Mouse (Mus musculus) activated CD4-positive, CD25-positive, alpha-beta regulatory T cell, adult 4 months (primary cell): ENCODE results near the gene Slc30a1. TPM values are rescaled to one million over a fixed set of nuclear protein-coding genes. Genes with fewer than 3 reads are reported as not detected.

Source experiments
- ATAC-seq: one replicate; pipeline ENCODE4 v1.8.0; 2017
- polyA plus RNA-seq, 2 experiments: library from polyadenylated mRNA; unstranded; fragments of 100-300 nt; shearing (Covaris generic); gene quantifications; one replicate each; pipeline ENCODE4 v1.2.1; 2017

Gene Slc30a1
- polyA plus RNA-seq, 2 experiments from 2014 or later = 1.2 to 1.4 TPM

GRCm38 (mm10) chr1:191945341-191945740 is 38.8 kb downstream of the Slc30a1 start:
- ATAC-seq = no peak

DNA sequence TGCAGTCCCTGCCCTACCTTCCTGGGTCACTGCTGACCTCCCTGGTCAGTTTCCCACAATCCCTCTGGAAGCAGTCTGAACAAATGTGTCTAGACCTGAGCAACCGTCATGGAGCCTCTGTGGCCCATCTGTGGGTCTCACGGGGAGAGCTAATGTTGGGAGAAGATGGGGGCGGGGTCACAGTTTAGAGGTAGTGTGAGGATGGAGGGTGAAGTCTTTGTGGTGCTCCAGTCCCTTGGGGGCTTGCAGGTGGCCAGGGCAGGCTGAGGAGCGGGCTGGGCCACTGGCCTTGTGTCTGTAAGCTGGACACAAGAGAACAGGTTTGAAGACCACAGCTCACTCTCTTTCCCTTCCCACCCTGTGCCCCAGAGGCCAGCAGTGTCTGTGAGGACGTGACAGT is 39.2 kb downstream of the Slc30a1 start:
- ATAC-seq = no peak

DNA sequence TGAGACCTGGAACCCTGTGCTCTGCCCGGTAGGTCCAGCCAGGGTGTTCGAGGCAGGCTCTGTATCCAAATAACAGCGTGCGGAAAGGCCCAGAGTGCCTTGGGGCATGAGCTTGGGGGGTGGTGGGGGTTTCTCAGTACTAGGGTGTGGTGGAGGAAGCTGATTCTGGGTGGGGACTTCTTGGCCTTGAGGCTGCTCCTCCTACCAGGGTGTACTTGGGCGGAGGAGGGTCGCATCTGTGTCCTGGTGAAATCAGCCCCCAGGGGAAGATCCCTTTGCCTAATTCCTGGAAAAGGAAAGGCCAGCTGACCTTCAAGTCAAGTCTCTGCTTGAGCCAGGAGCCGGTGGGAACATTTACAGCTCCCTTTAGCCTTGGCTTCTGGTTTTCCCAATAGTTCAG is 39.7 kb downstream of the Slc30a1 start:
- ATAC-seq = no peak

DNA sequence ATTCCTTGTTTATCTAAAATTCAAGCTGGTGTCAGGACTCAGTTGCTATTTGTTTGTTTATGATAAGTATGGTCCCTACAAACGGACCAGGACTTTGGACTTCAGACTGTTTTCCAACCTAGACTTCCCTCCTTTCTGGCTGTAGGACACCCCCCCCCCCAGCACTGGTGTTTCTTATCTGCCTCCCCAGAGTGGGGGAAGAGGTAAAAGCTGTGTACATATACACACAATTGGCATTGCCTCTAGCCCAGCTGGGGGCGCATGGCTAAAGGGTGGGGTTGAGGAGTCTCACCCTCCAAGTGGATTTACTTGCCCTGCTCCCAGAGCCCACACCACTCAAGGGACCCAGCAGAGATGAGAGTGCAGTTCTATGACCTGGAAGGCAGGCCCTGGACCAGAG is 40.3 kb downstream of the Slc30a1 start:
- ATAC-seq = no peak

- no peak for ATAC-seq
These were observed 41.2 kb downstream of the Slc30a1 start for GRCm38 (mm10) chr1:191947796-191948195.

- no peak for ATAC-seq
These were observed 42.0 kb downstream of the Slc30a1 start for GRCm38 (mm10) chr1:191948600-191948999.

DNA sequence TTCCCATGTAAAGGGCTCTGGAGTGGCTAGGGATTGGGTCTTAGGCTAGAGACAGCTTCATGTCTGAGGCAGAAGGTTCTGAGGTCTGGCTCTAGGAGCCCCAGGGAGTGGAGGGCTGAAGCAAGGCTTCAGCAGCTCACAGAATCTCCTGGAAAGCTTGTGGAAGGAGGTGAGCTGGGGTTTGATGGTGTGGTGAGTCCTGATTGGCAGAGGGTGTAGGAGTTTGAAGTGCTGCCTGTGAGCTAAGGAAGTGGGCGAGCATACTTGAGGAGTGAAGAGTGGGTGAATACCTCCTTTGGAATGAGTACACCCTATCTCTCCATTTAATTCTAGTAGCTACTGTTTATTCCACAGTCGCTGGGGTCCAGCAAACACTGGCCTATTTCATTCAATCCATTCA is 44.0 kb downstream of the Slc30a1 start:
- ATAC-seq = no peak

DNA sequence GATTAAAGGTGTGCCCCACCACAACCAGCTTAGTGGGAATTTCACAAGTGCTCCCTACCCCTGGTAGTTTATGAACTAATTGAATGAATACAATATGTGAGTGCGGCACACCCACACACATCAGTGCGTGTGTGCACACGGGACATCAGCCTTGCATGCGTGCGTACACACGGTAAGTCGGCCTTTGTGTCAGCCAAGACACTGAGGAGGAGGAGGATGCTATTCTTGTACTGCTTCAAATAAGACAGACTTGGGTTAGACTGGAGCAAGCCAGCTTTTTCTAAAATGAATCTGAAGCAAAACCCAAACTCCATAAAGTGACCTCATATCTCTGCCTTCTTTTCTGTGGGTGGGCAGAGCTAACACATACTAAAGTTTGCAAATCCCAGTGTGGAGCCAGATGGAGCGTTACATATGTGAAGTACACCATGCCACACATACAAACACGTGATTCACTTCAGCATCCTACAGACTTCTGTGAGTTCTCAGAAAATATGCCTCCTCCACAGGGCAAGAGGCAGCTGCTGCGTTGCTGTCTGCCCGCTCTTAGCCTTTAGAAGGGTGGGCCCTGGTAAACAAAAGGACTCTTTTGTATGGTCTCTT is 46.3 kb downstream of the Slc30a1 start:
- ATAC-seq = no peak

DNA sequence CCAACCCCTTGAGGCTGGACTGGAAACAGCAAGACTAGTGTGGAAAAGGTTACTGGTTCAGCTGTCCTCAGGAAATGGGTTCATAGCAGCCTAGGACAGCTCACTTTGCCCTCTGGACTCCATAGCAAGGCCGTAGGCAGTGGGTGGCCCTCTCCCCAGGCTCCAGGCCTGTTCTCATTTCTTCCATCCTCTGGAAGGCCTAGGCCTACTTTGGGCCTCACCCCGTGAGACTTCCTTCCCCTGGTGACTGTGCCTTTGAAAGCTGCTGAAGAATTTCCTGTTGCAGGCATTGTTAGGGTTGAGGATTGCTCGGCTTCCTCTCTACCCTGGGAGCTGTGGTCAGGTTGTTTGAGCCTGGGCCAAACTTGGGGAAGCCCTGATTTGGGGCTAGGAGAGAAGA is 48.5 kb downstream of the Slc30a1 start:
- peak; percentile 56 for ATAC-seq

DNA sequence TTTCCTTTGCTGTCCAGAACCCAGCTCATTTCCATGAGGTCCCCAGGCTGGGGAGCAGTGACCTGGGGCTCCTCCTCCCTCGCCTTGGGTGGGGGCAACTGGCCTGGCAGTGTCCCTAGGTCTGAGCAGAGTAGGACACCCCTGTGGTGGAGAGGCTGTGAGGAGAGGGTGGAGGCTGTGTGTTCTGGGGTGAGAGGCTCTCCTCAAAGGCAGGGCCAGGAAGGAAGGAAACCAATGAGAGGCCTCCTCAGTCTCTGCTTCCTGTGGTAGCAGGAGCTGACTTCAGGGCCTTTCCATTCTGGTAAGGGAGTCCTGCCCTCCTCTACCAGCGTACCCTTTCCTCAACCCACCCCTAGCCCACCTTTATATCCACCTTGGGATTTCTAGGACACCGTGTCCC is 49.7 kb downstream of the Slc30a1 start:
- ATAC-seq = peak; percentile 92

GRCm38 (mm10) chr1:191956871-191957270 is 50.3 kb downstream of the Slc30a1 start:
- ATAC-seq = no peak

DNA sequence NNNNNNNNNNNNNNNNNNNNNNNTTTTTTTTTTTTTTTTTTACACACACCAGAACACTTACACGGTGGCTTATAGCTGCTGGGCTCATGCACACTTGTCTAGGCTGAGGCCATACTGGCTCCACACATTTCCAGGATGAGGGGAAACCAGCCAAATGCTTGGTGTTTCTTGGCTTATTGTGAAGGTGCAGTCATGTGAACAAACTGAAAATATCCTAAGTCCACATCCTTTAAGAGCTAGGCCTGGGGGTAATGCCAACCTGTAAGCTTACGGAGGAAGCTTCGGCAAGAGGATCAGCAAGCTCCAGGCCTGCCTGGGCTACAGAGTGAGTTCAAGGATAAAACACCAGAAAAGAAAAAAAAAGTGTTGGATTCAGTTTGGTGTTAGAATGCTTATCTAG is 50.8 kb downstream of the Slc30a1 start:
- ATAC-seq = no peak

DNA sequence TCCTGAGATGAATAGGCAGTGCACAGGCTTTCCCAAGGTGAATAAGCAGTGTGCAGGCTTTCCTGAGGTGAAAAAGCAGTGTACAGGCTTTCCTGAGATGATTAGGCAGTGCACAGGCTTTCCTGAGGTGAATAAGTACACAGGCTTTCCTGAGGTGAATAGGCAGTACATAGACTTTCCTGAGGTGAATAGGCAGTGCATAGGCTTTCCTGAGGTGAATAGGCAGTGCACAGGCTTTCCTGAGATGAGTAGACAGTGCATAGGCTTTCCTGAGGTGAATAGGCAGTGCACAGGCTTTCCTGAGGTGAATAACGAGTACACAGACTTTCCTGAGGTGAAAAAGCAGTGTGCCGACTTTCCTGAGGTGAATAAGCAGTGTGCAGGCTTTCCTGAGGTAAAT is 54.4 kb downstream of the Slc30a1 start:
- ATAC-seq = no peak

Other genes starting within 250 kb of the Slc30a1 start
- gene Lpgat1, start 188.9 kb upstream of the Slc30a1 start, polyA plus RNA-seq = 1 to 10 TPM; 6.2 to 6.6 TPM
- 1 to 10 TPM; 4.4 to 5.0 TPM for gene Nek2, start 85.3 kb upstream of the Slc30a1 start, polyA plus RNA-seq
- gene Rd3, start 70.6 kb downstream of the Slc30a1 start, polyA plus RNA-seq = under 1 TPM; 0.37 to 0.63 TPM
- gene Traf5, start 185.8 kb downstream of the Slc30a1 start, polyA plus RNA-seq = 10 to 100 TPM; 54.1 to 58.9 TPM
- 10 to 100 TPM; 16.0 to 17.8 TPM for gene Rcor3, start 231.3 kb downstream of the Slc30a1 start, polyA plus RNA-seq